Mouse (Mus musculus) lung, postnatal 36 days (tissue): ENCODE data around the gene Bcam.
A peak's percentile ranks its signal among the peaks of the same experiment; 100 is the strongest.
"Not testable (repeated sequence)": the region's sequence is repeated elsewhere in the genome, so short reads cannot be mapped to it uniquely, and the experiment has no call there.

Experiments
- DNase-seq: peaks from one replicate; pipeline ENCODE4 v3.0.0; 2022; ENCODE audit warnings: mixed read lengths

Bcam gene

GRCm38 (mm10) chr7:19770984-19771391, at the start of gene Bcam:
Gene Bcam, minus strand, starts transcription at chr7:19771016.
- DNase-seq, result peak; percentile 71

GRCm38 (mm10) chr7:19818875-19819274, 48.1 kb upstream of the Bcam start:
- no peak for DNase-seq

DNA sequence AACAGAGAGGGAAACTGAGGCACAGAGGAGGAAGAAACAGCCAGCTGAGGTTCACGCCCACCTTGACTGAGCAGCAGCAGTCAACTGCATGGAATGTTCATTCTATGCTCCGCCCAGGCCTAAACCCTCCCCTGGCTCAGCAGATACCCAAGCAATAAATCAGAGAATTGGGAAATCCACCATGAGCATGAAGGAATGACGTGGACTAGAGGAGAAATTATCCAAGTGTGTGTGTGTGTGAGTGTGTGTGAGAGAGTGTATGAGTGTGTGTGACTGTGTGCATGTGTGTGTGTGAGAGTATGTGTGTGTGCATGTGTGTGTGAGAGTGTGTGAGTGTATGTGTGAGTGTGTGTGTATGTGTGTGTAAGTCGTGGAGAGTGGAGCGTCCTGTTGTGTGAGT, 47.6 kb upstream of the Bcam start:
- DNase-seq, result peak; percentile 77

DNA sequence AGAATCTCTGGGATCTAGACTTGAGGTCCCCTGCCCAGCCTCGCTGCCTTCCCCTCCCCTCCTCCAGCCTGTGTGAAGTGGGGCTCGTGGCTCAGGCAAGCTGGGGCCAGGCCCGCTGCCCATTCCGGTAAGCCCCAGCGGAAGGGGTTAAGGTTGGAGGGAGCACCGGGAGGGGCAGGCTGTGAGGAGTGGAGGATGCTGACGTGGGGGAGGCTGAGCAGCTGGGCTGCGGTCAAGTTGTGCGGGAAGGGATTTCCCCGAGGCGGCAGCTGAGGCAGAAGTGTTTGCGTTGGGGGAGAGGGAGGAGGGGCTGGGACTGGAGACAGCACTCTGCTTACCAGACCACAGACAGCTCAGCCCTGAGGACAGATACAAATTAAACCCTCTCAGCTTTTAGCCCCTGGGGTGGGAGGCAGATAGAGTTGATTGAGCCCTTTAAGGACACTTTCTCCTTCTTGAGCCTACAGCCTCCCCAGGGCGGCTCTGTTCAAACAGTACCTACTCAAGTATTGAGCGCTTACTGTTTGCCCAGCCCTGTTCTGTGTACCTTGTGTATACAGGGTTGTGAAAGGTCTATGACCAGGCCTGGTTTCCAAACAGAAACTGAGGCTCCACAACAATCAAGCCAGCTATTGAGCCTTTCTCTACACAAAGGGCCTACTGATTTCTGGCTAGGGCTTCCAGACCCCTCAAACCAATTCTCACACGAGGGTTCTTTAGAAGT, 46.7 kb upstream of the Bcam start:
- peak; percentile 91 for DNase-seq

DNA sequence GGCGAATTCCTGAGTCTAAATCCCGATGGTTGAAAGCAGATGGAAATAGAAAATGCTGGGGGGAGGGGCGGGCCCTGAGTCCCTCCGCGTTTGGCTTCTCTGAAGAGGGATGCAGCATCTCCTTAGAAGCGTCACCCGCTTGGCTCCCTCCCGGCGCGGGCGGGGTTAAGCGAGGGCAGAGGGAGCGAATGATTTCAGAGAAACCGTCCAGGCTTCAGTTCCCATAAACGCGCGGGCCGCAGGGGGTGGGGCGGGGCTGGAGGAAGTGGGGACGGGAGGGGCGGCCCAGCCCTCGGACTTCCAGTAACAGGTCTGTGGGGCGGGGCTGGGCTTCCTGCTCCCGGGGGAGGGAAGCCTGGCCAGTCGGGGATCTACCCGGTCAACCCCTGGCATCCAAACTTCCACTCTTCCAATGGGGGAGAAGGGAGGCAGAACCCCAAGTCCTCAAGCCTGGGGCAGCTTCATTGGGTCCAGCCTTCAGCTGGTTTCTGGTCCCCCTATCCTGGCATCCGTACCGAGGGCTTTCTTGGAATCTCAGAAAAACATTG, 45.5 kb upstream of the Bcam start:
- peak; percentile 97 for DNase-seq

DNA sequence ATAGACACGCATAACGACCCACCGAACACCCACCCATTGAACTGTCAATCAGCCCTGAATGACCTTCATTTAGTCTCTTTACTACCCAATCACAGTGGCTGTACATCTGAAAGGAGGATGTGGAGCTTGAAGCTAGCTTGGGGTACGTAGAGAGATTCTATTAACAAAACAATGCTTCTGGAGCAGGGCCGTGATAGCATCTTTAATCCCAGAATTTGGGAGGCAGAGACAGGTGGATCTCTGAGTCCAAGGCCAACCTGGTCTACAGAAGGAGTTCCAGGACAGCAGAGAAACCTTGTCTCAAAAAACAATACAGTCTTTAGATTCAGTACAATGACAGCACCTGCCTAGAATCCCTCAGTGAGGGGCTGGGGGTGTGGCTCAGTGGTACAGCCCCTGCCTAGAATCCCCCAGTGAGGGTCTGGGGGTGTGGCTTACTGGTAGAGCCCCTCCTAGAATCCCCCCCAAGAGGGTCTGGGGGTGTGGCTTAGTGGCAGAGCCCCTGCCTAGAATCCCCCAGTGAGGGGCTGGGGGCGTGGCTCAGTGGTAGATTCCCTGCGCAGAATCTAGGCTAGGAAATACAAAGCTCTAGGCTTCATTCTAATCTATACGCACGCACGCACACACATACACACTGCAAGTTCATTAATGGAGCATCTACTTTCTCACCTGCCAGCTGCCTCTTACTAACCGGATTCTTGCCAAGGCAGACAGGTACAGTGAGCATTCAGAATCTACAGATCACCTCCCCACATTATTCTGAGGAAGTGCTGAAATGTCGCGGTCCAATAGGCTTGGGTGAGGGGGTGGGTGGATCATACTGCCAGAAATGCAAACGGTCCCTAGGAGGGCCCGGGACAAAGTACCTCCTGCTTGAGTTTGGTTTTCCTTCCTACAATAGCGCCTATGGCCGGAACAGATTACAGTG, 44.7 kb upstream of the Bcam start:
- DNase-seq, result no peak

- DNase-seq, result no peak
Measured at GRCm38 (mm10) chr7:19813579-19814122, 42.8 kb upstream of the Bcam start.

DNA sequence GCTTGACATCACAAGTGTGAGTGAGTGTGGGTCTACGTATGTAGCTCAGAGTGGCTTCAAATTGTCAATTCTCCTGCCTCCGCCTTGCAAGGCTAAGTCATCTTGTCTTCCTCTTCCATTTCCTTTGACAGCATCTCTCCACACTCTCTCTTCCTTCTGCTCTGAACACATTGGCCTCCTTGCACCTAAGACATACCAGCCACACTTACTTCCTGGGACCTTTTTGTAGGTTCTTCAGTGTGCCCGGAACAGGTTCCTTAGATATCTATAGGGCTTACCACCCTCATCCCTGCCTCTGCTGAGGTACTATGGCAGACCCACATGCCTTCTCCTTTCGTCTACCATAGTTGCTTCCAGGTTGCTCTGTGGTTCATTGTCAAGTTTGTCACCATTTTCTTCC, 42.3 kb upstream of the Bcam start:
- no peak for DNase-seq

DNA sequence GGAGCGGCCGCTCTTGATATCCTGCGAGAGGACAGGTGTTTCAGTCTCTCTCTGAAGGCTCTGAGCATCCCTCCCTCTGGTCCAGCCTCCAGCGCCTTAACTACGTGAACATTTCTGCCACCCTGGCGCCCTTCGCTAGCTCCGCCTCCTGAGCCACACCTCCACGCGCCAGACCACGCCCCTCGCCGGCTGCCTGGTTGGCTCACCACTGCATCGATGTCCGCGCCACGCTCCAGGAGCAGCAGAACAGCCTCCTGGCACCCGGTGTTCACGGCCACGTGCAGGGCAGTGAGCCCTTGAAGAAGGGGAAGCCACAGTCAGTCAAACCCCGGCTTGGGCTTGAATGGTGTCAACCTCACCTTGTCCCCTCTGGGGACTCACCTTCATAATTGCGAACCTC, 40.3 kb upstream of the Bcam start:
- peak; percentile 76 for DNase-seq

- peak; percentile 26 for DNase-seq
Measured at GRCm38 (mm10) chr7:19809369-19809768, 38.6 kb upstream of the Bcam start.

DNA sequence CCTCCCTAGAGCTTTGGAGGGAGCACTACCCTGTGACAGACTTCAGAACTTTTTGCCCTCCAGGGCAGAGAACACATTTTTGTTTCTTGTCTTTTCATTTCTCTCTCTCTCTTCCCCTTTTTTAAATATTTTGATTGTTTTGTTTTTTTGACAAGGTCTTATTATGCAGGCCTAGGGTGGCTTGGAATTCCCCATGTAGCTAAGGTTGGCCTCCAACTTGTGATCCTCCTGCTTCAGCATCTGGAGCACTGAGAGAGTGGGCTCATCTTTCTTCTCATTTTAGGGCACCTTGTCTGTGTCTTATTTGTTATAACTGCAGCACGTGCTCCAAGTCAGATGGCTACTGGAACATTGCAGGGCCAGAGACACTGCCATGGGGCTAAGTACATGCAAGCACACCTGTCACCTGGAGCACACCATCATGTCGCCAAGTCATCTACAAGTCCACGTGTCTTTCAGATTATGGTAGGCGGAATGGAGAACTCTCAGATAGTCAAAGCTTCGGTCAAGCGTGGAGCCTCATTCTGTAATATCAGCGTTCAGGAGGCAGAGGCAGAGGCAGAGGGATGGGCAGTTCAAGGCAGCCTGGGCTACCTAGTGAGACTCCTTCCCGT, 35.6 kb upstream of the Bcam start:
- DNase-seq, result no peak

DNA sequence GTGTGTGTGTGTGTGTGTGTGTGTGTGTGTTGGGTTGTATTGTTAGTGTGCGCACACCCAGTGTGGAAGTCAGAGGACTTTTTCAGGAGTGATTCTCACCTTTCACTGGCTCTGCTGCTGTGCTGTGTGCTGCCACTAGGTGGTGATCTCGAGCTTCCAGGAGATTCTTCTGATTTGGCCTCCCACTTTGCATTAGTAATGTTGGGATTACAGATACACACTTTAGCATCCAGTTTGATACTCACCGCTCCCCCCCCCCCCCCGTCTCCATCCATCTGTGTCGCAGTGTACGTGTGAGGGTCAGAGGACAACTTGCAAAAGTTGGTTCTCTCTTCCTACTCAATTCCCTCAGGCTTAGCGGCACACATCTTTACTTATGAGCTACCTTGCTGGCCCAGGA, 32.2 kb upstream of the Bcam start:
- DNase-seq, result peak; percentile 87

DNA sequence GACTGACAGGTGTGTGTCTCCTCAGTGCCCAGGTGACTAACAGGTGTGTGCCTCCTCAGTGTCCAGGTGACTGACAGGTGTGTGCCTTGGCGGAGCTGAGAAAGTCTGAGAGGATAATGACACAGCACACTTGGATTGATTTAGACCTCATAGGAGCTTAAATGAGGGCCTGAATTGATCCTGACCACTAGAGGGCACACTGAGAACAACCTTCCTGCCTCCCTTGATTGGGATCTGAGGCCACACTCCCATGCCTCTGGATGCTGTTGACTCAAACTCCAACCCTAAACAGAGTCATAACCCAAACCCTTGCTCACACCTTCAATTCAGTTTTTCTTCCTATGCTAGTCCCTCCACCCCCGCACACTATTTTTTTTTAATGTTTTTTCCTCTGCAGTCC, 29.9 kb upstream of the Bcam start:
- DNase-seq, result peak; percentile 88

GRCm38 (mm10) chr7:19796697-19797588, 26.1 kb upstream of the Bcam start, which contains the start of gene Cblc:
Gene Cblc, minus strand, starts transcription at chr7:19796809.
- peak; percentile 92 for DNase-seq

DNA sequence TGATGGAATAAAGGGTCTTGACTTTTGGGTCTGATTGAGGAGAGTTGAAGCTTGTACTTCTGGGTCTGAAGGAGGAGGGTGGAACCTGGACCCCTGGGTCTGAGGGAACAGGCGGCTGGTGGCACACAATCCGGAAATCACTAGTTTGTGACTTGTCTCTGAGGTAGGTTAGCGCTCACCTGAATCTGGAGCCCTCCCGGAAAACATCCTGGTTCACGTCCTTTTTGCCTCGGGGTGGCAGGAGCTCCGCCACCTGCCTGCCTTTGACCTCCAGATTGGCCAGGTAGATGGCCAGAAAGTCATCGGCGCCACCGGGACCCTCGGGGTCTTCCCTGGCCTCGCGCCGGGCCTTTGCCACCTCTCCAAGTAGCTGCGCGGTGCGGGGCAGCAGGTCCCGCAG, 25.4 kb upstream of the Bcam start:
- no peak for DNase-seq

- DNase-seq, result no peak
Measured at GRCm38 (mm10) chr7:19795236-19795635, 24.4 kb upstream of the Bcam start.

DNA sequence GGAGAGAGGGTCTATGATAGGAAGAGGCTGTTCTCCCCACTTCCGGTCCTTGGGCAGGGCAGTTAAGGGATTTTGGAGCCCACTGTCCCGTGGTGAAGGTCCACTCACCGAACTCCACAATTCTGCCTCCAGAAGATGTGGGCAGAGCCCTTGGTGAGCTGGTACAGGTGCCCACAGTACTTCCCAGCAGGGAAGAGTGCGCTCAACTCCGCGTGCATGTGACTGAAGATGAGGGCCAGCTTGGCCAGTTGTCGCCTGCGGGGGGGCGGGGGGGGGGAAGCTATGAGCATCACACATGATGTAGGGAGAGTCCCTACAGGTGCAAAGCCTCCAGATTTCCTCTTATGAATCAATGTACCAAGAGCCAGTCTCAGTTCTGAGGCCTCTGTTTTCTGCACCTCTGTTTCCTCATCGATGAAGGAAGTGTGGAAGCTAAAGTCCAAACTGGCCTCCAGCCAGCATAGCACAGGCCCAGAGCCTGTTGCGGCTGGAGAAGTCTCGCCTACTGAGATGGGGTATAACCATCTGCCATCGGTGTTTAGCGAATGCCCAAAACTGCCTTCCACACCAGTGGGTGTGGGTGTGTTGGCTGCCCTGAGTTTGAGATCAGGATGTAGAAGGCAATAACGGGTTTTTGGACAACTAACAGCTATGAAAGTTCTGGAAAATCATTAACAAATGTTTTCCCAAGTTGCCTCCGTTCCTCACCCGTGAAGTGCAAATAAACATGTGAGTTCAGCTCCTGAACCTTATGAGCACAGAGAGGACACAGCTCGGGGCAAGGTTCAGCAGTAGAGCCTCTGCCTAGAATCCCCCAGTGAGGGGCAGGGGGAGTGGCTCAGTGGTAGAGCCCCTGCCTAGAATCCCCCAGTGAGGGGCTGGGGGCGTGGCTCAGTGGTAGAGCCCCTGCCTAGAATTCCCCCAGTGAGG, 22.1 kb upstream of the Bcam start:
- DNase-seq, result no peak

- not testable (repeated sequence) for DNase-seq
Measured at GRCm38 (mm10) chr7:19791504-19791903, 20.7 kb upstream of the Bcam start.

GRCm38 (mm10) chr7:19789904-19790347, 19.1 kb upstream of the Bcam start:
- DNase-seq, result peak; percentile 92

DNA sequence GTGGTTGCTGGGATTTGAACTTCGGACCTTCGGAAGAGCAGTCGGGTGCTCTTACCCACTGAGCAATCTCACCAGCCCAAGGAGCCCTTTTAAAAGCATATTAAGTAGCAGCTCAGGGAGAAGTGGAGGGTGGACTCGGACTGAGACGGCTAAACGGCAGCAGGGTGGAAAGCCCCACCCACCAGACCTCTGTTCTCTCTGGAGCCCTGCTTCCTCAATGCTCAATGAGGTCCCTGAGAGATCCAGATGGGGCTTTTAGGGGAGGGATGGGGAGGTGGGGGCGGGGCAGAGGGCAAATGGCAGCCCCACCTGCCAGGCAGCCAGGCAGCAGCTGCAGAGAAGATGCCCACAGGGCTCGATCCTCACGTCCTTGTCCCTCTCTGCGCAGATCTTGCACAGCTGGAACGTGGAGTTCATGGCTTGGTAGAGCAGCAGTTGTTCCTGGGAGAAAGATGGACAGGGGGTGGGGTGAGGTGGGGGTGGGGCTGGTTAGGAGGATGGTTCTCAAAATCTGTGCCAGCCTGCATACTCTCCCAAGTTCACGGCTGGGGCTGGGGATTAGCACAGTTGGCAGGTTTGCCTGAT, 15.2 kb upstream of the Bcam start:
- no peak for DNase-seq
